In the genomic region with DNA sequence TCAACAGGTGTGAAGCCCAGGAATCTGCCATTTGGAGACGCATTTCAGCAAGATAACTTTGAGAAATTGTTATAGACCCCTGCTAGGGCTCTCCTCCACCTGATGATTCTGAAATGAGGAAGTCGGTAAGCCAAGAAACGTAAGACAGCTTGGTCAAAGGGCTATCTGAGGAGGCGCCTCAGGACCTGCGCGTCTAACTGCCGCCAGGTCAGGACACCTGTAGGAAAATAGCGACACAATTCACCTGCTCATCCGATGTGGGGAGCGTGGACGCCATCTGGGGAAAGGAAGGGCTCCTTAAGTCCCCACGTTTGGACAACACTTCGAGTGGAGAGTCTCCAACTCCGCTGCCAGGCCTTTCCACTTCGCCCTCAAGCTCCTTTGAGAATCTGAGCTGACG, we compare ENCODE assay signal across 8 mouse cellular contexts. TPM values are rescaled to one million over a fixed set of nuclear protein-coding genes. Genes with fewer than 3 reads are reported as not detected.
A peak's percentile ranks its signal among the peaks of the same experiment; 100 is the strongest.
DNase-seq lines count a peak whose midpoint lies in the region; ATAC-seq and TF ChIP-seq lines count a peak whose summit lies in the region.

No protein-coding gene starts in this region.

- in situ Hi-C loops in ES-E14 (cut with MboI; ENCODE audit: low sequenced_read_pairs in 2 of 2, unreplicated experiment in 2 of 2) = no loop called here

- H3K36me3 ChIP-seq in heart, embryonic 13.5 days = peaks cover 35% of the 10 kb centered on the region
- H3K36me3 ChIP-seq in ES-E14 (ENCODE audit: control insufficient read depth, insufficient read depth, low read length, poor library complexity, severe bottlenecking) = peaks cover 6% of the 10 kb centered on the region; the same call in 1 of the 2 replicates
- no peaks in the 10 kb centered on the region for H3K36me3 ChIP-seq in hindbrain, embryonic 11.5 days (ENCODE audit: control insufficient read depth, insufficient read depth, low read length)

- DNase-seq in heart, adult 18-20 months = no peak
- no peak for DNase-seq in ES-E14 (ENCODE audit: low read depth, low spot score)
- DNase-seq in hindbrain, embryonic 11.5 days (ENCODE audit: low spot score) = no peak
- DNase-seq in retina, embryonic 14.5 days (ENCODE audit: low spot score) = no peak
- no peak for DNase-seq in testis, postnatal 14 days (ENCODE audit: low spot score)
- no peak for DNase-seq in embryo, embryonic 10 days (ENCODE audit: low spot score)

- peak overlapping the region; percentile 68 for H3K4me3 ChIP-seq in heart, embryonic 13.5 days
- peak overlapping the region; percentile 69 to 95 for H3K4me3 ChIP-seq in ES-E14 (ENCODE audit: insufficient read depth in 1 of 2, low read depth in 1 of 2, low read length in 2 of 2, poor library complexity in 1 of 2, severe bottlenecking in 1 of 2)
- H3K4me3 ChIP-seq in hindbrain, embryonic 11.5 days (ENCODE audit: low read depth, low read length) = peak overlapping the region; percentile 51

- ATAC-seq in heart, embryonic 13.5 days (ENCODE audit: extremely low read depth, insufficient number of reproducible peaks, low FRiP score, low TSS enrichment) = no peak
- ATAC-seq in hindbrain, embryonic 11.5 days (ENCODE audit: low FRiP score) = no peak; the same call in 1 of the 2 replicates
- peak; percentile 13 for ATAC-seq in megakaryocyte-erythroid progenitor cell, adult 5-6 weeks (replicated peaks; ENCODE audit: low FRiP score, low TSS enrichment, poor library complexity, severe bottlenecking)

- peak overlapping the region; percentile 64 for H3K27ac ChIP-seq in heart, embryonic 13.5 days (replicated peaks)
- no peak overlapping the region for H3K27ac ChIP-seq in ES-E14 (ENCODE audit: insufficient read depth, low read depth, low read length, poor library complexity, severe bottlenecking)
- H3K27ac ChIP-seq in hindbrain, embryonic 11.5 days (ENCODE audit: low read depth, low read length) = 0 out of 2 replicates have a peak overlapping the region, but pooled peaks have one; percentile 6

- no peaks in the 10 kb centered on the region for H3K27me3 ChIP-seq in heart, embryonic 13.5 days (replicated peaks)
- no peaks in the 10 kb centered on the region for H3K27me3 ChIP-seq in hindbrain, embryonic 11.5 days (ENCODE audit: control insufficient read depth, insufficient read depth, low read length)

- H3K9me3 ChIP-seq in heart, embryonic 13.5 days = no peaks in the 10 kb centered on the region
- no peaks in the 10 kb centered on the region for H3K9me3 ChIP-seq in ES-E14 (ENCODE audit: control insufficient read depth, insufficient read depth, low read depth, low read length)
- no peaks in the 10 kb centered on the region for H3K9me3 ChIP-seq in hindbrain, embryonic 11.5 days (ENCODE audit: control insufficient read depth, low read length)

- peak overlapping the region; percentile 89 for H3K9ac ChIP-seq in heart, embryonic 13.5 days
- peak overlapping the region; percentile 71 for H3K9ac ChIP-seq in ES-E14 (ENCODE audit: insufficient read depth, low read depth, low read length, poor library complexity, severe bottlenecking)
- H3K9ac ChIP-seq in hindbrain, embryonic 11.5 days (ENCODE audit: low read depth, low read length) = peak overlapping the region; percentile 64

- peaks cover 22% of the 10 kb centered on the region for H3K4me1 ChIP-seq in heart, embryonic 13.5 days
- peaks cover 3 to 6% of the 10 kb centered on the region in 2 experiments; a peak in 2 of 4 replicates for H3K4me1 ChIP-seq in ES-E14 (ENCODE audit: control insufficient read depth in 2 of 2, insufficient read depth in 2 of 2, low read length in 2 of 2, poor library complexity in 1 of 2)
- H3K4me1 ChIP-seq in hindbrain, embryonic 11.5 days (replicated peaks; ENCODE audit: control insufficient read depth, insufficient read depth, low read length) = no peaks in the 10 kb centered on the region; the same call in 1 of the 2 replicates

- H3K4me2 ChIP-seq in heart, embryonic 13.5 days = peak overlapping the region; percentile 94
- H3K4me2 ChIP-seq in hindbrain, embryonic 11.5 days (replicated peaks; ENCODE audit: low read depth, low read length) = peak overlapping the region; percentile 81

- 1% methylated on average over 16 of the region's 16 CpGs for WGBS in heart, embryonic 13.5 days
- 1% methylated on average over 16 of the region's 16 CpGs for WGBS in hindbrain, embryonic 11.5 days

TF ChIP-seq in ES-E14, 5 proteins besides CTCF, POLR2A, EP300 and RAD21:
- TF ChIP-seq HCFC1 (IDR thresholded peaks at IDR 0.05; ENCODE audit: borderline replicate concordance, insufficient read depth, low read length) (no peak), CHD2 (IDR thresholded peaks at IDR 0.05; ENCODE audit: low read depth, low read length) (no peak), ZNF384 (IDR thresholded peaks at IDR 0.05; ENCODE audit: low read depth, low read length) (no peak)

RNA-seq across cellular contexts. Expression of gene Naa60, which starts 0.4 kb away (rescaled TPM):
- 34.0 and 35.2 TPM in 2 replicates for polyA plus RNA-seq in heart, embryonic 13.5 days (2015; fragmentation: Nextera tagmentation; extraction: Ambion mirVana)
- total RNA-seq in heart, adult 18-20 months (2021) = 10 to 100 TPM; 39.6 to 56.8 TPM
- 16.8 and 17.4 TPM in 2 replicates for total RNA-seq in ES-E14 (2012; rRNA removed)
- polyA plus RNA-seq in hindbrain, embryonic 11.5 days (2014; fragmentation: Nextera tagmentation; extraction: Ambion mirVana) = 59.6 and 69.6 TPM in 2 replicates
- total RNA-seq in megakaryocyte-erythroid progenitor cell, adult 5-6 weeks (2014; fragmentation: Nextera tagmentation) = 30.9 and 56.4 TPM in 2 replicates
- 10.1 and 17.4 TPM in 2 replicates for total RNA-seq in megakaryocyte-erythroid progenitor cell, adult 5-6 weeks (2017)

RNA-seq across cellular contexts. Expression of gene Zfp597, which starts 12.5 kb away (rescaled TPM):
- 4.2 and 4.9 TPM in 2 replicates for polyA plus RNA-seq in heart, embryonic 13.5 days (2015; fragmentation: Nextera tagmentation; extraction: Ambion mirVana)
- total RNA-seq in heart, adult 18-20 months (2021) = 10 to 100 TPM in 1 of 2 experiments, 1 to 10 TPM in 1; 9.6 to 10.7 TPM
- 8.7 and 10.7 TPM in 2 replicates for total RNA-seq in ES-E14 (2012; rRNA removed)
- 9.2 and 9.5 TPM in 2 replicates for polyA plus RNA-seq in hindbrain, embryonic 11.5 days (2014; fragmentation: Nextera tagmentation; extraction: Ambion mirVana)
- total RNA-seq in megakaryocyte-erythroid progenitor cell, adult 5-6 weeks (2014; fragmentation: Nextera tagmentation) = 6.8 and 15.6 TPM in 2 replicates
- 11.2 and 11.8 TPM in 2 replicates for total RNA-seq in megakaryocyte-erythroid progenitor cell, adult 5-6 weeks (2017)

RNA-seq across cellular contexts. Expression of gene Gm20695, which starts 12.6 kb away (rescaled TPM):
- polyA plus RNA-seq in heart, embryonic 13.5 days (2015; fragmentation: Nextera tagmentation; extraction: Ambion mirVana) = 1.5 and 1.8 TPM in 2 replicates
- not detected for total RNA-seq in heart, adult 18-20 months (2021)
- total RNA-seq in ES-E14 (2012; rRNA removed) = 1.1 TPM in 1 of 2 replicates, not detected in the other
- polyA plus RNA-seq in hindbrain, embryonic 11.5 days (2014; fragmentation: Nextera tagmentation; extraction: Ambion mirVana) = 2.8 and 4.9 TPM in 2 replicates
- total RNA-seq in megakaryocyte-erythroid progenitor cell, adult 5-6 weeks (2014; fragmentation: Nextera tagmentation) = not detected in 2 replicates
- 0.38 and 3.1 TPM in 2 replicates for total RNA-seq in megakaryocyte-erythroid progenitor cell, adult 5-6 weeks (2017)

RNA-seq across cellular contexts. Expression of gene Zfp174, which starts 24.7 kb away (rescaled TPM):
- 0.92 and 0.94 TPM in 2 replicates for polyA plus RNA-seq in heart, embryonic 13.5 days (2015; fragmentation: Nextera tagmentation; extraction: Ambion mirVana)
- 1 to 10 TPM; 1.3 to 1.4 TPM for total RNA-seq in heart, adult 18-20 months (2021)
- 0.85 and 1.0 TPM in 2 replicates for total RNA-seq in ES-E14 (2012; rRNA removed)
- 0.91 and 1.0 TPM in 2 replicates for polyA plus RNA-seq in hindbrain, embryonic 11.5 days (2014; fragmentation: Nextera tagmentation; extraction: Ambion mirVana)
- 1.1 and 1.4 TPM in 2 replicates for total RNA-seq in megakaryocyte-erythroid progenitor cell, adult 5-6 weeks (2014; fragmentation: Nextera tagmentation)
- 0.66 and 1.1 TPM in 2 replicates for total RNA-seq in megakaryocyte-erythroid progenitor cell, adult 5-6 weeks (2017)

RNA-seq across cellular contexts. Expression of gene 1700037C18Rik, which starts 36.7 kb away (rescaled TPM):
- polyA plus RNA-seq in heart, embryonic 13.5 days (2015; fragmentation: Nextera tagmentation; extraction: Ambion mirVana) = 7.4 and 8.8 TPM in 2 replicates
- total RNA-seq in heart, adult 18-20 months (2021) = 1 to 10 TPM; 2.1 to 3.0 TPM
- 1.5 and 1.7 TPM in 2 replicates for total RNA-seq in ES-E14 (2012; rRNA removed)
- polyA plus RNA-seq in hindbrain, embryonic 11.5 days (2014; fragmentation: Nextera tagmentation; extraction: Ambion mirVana) = 3.7 and 4.9 TPM in 2 replicates
- 0.77 and 6.1 TPM in 2 replicates for total RNA-seq in megakaryocyte-erythroid progenitor cell, adult 5-6 weeks (2014; fragmentation: Nextera tagmentation)
- total RNA-seq in megakaryocyte-erythroid progenitor cell, adult 5-6 weeks (2017) = 1.1 and 5.2 TPM in 2 replicates
